Mouse (Mus musculus) liver, postnatal 0 days (tissue): ENCODE results near the gene Map2k2. TPM values are rescaled to one million over a fixed set of nuclear protein-coding genes. Genes with fewer than 3 reads are reported as not detected.
A peak's percentile ranks its signal among the peaks of the same experiment; 100 is the strongest.

Experiments used
- ATAC-seq: fragments of 200-750 bp; cut with Nextera tagmentation; 2 replicates; pipeline ENCODE4 v1.8.0; 2017; ENCODE audit warnings: mild to moderate bottlenecking, moderate library complexity
- DNase-seq: peaks from one replicate; pipeline ENCODE4 v3.0.0-alpha.2; 2016
- H3K27ac ChIP-seq: fragments of 300-500 bp; sonication (generic); 2 replicates; pipeline ENCODE4 v1.5.1; 2014; ENCODE audit warnings: antibody characterized with exemption, moderate library complexity, mild to moderate bottlenecking, low read depth
- H3K27me3 ChIP-seq: fragments of 300-500 bp; sonication (generic); 2 replicates; pipeline ENCODE4 v1.6.1; 2014; ENCODE audit warnings: low read length, control low read depth, mixed read lengths; ENCODE audit not compliant: insufficient read depth
- H3K36me3 ChIP-seq: fragments of 300-500 bp; sonication (generic); replicated peaks from 2 replicates; pipeline ENCODE4 v1.6.1; 2014; ENCODE audit warnings: mild to moderate bottlenecking, control low read depth, low read length, moderate library complexity, mixed read lengths; ENCODE audit not compliant: insufficient read depth
- H3K4me1 ChIP-seq: fragments of 300-500 bp; sonication (generic); 2 replicates; pipeline ENCODE4 v1.6.1; 2014; ENCODE audit warnings: antibody characterized with exemption, mild to moderate bottlenecking, control low read depth; ENCODE audit not compliant: insufficient read depth
- H3K4me2 ChIP-seq: fragments of 300-500 bp; sonication (generic); 2 replicates; pipeline ENCODE4 v1.6.1; 2014; ENCODE audit warnings: low read depth, mild to moderate bottlenecking, low read length, moderate library complexity, mixed read lengths
- H3K4me3 ChIP-seq: fragments of 300-500 bp; sonication (generic); 2 replicates; pipeline ENCODE4 v1.5.1; 2014; ENCODE audit warnings: low read depth, low read length
- H3K9ac ChIP-seq: fragments of 300-500 bp; sonication (generic); replicated peaks from 2 replicates; pipeline ENCODE4 v1.6.1; 2014; ENCODE audit warnings: mild to moderate bottlenecking, moderate library complexity
- H3K9me3 ChIP-seq: fragments of 300-500 bp; sonication (generic); 2 replicates; pipeline ENCODE4 v1.6.1; 2016; ENCODE audit warnings: mild to moderate bottlenecking, control low read depth, low read length, mixed read lengths
- CTCF ChIP-seq: sonication (generic); IDR thresholded peaks from 2 replicates; pipeline ENCODE4 v1.5.1; 2016; ENCODE audit warnings: antibody characterized with exemption, low read depth
- EP300 ChIP-seq: IDR thresholded peaks from 2 replicates; pipeline ENCODE4 v1.6.1; 2016; ENCODE audit warnings: antibody characterized with exemption, low read depth, mild to moderate bottlenecking
- WGBS: fragments of 180-500 bp; shearing (Covaris S2); extraction: QIAGEN DNeasy Blood & Tissue Kit; methylation state at CpG from one replicate; pipeline ENCODE4 v1.1.7; 2014; ENCODE audit not compliant: insufficient replicate concordance; 5-methylcytosine and 5-hydroxymethylcytosine counted together
- polyA plus RNA-seq: library from polyadenylated mRNA; unstranded; fragments of >200 nt; fragmentation: Nextera tagmentation; extraction: Ambion mirVana; gene quantifications from 2 replicates; pipeline ENCODE4 v1.2.1, GENCODE M21; 2015

The Map2k2 gene
- polyA plus RNA-seq, 1 experiment from 2014 or later = 93.9 TPM

GRCm38 (mm10) chr10:81068706-81069105, 37.0 kb upstream of the Map2k2 start:
- Histone ChIP-seq H3K9ac (no peak overlapping the region), H3K4me1 (peaks cover 9% of the 10 kb centered on the region), H3K4me2 (no peak overlapping the region), H3K36me3 (0 out of 2 replicates have a peak, but pooled peaks cover 4% of the 10 kb centered on the region), H3K27ac (no peak overlapping the region), H3K27me3 (no peaks in the 10 kb centered on the region), H3K4me3 (no peak overlapping the region), H3K9me3 (no peaks in the 10 kb centered on the region)
- ATAC-seq (no peak), DNase-seq (no peak)
- WGBS = 76% methylated on average over 5 of the region's 5 CpGs
- TF ChIP-seq CTCF (no peak), EP300 (no peak)

GRCm38 (mm10) chr10:81069836-81070235, 35.9 kb upstream of the Map2k2 start, which contains the start of gene Thop1:
TSS of gene Thop1 (plus strand) at chr10:81070035.
- TF ChIP-seq EP300 (no peak), CTCF (no peak)
- Histone ChIP-seq H3K4me2 (peak within 1 kb of the TSS; percentile 98), H3K36me3 (0 out of 2 replicates have a peak, but pooled peaks cover 4% of the 10 kb centered on the region), H3K9me3 (no peaks in the 10 kb centered on the region), H3K9ac (peak within 1 kb of the TSS; percentile 58), H3K4me3 (peak within 1 kb of the TSS; percentile 57), H3K27ac (no peak within 1 kb of the TSS), H3K27me3 (no peaks in the 10 kb centered on the region), H3K4me1 (peaks cover 9% of the 10 kb centered on the region)
- under 1% methylated on average over 35 of the region's 35 CpGs for WGBS
- DNase-seq = peak; percentile 98
- ATAC-seq = peak; percentile 94

- no peak overlapping the region for H3K4me3 ChIP-seq
- no peak overlapping the region for H3K9ac ChIP-seq
- DNase-seq = no peak
- TF ChIP-seq EP300 (no peak), CTCF (no peak)
- no peak overlapping the region for H3K27ac ChIP-seq
- peaks cover 9% of the 10 kb centered on the region for H3K4me1 ChIP-seq
- no peaks in the 10 kb centered on the region for H3K9me3 ChIP-seq
- ATAC-seq = no peak
- no peak overlapping the region for H3K4me2 ChIP-seq
- H3K36me3 ChIP-seq = 0 out of 2 replicates have a peak, but pooled peaks cover 4% of the 10 kb centered on the region
- 88% methylated on average over 8 of the region's 8 CpGs for WGBS
- no peaks in the 10 kb centered on the region for H3K27me3 ChIP-seq
Observed at GRCm38 (mm10) chr10:81072290-81072689, 33.4 kb upstream of the Map2k2 start.

DNA sequence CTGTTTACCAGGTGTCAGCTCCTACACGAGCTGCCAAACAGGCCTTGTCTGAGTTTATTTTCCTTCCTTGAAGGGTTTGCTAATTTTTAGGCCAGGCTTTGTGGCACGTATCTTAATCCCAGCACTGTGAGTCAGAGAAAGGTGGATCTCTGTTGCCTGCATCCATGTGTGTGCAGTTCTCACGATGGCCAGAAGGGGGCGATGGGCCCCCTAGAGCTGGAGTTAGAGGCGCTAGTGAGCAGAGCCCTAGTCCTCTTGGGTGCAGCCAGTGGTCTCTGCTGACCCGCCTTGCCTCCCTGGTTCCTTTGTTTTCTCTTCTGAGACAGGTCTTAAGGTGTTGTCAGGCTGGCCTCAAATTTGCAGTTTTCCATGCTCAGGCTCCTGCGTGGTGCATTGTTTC, 32.3 kb upstream of the Map2k2 start:
- Histone ChIP-seq H3K27ac (no peak overlapping the region), H3K4me2 (no peak overlapping the region), H3K36me3 (0 out of 2 replicates have a peak, but pooled peaks cover 6% of the 10 kb centered on the region), H3K9ac (no peak overlapping the region), H3K4me3 (no peak overlapping the region), H3K4me1 (peaks cover 9% of the 10 kb centered on the region), H3K27me3 (no peaks in the 10 kb centered on the region), H3K9me3 (no peaks in the 10 kb centered on the region)
- TF ChIP-seq CTCF (peak; percentile 81), EP300 (no peak)
- ATAC-seq (no peak), DNase-seq (peak; percentile 56)
- 64% methylated on average over 7 of the region's 7 CpGs for WGBS

DNA sequence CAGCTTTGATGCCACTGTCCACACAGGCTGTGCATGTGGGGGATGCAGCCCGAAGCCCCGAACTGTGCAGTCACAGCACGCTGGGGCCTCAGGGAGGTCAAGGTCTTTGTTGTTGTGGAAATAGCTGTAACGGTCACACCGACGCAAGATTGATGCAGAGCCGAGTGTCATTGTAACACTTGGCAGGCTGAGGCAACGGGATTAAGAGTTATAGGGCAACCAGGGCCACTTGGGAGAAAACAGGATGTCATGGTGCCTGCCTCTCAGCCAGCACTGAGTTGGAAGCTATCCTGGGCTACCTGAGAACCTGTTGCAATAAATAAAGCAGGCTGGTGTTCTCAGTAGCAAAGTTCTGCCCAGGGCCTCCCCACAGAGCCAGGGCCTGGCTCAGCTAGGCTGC, 30.0 kb upstream of the Map2k2 start:
- Histone ChIP-seq H3K4me2 (no peak overlapping the region), H3K4me3 (no peak overlapping the region), H3K9ac (no peak overlapping the region), H3K9me3 (no peaks in the 10 kb centered on the region), H3K4me1 (peaks cover 1% of the 10 kb centered on the region), H3K36me3 (peaks cover 10% of the 10 kb centered on the region; the same call in 1 of the 2 replicates), H3K27me3 (no peaks in the 10 kb centered on the region), H3K27ac (peak overlapping the region; percentile 66)
- no peak for TF ChIP-seq CTCF
- no peak for TF ChIP-seq EP300
- ATAC-seq (no peak), DNase-seq (no peak)
- 58% methylated on average over 8 of the region's 8 CpGs for WGBS

GRCm38 (mm10) chr10:81076356-81076755, 29.4 kb upstream of the Map2k2 start:
- Histone ChIP-seq H3K4me3 (no peak overlapping the region), H3K4me2 (no peak overlapping the region), H3K27me3 (no peaks in the 10 kb centered on the region), H3K4me1 (no peaks in the 10 kb centered on the region), H3K9ac (no peak overlapping the region), H3K27ac (peak overlapping the region; percentile 66), H3K36me3 (peaks cover 15% of the 10 kb centered on the region; the same call in 1 of the 2 replicates), H3K9me3 (no peaks in the 10 kb centered on the region)
- no peak for ATAC-seq
- TF ChIP-seq CTCF = no peak
- WGBS = 84% methylated on average over 1 of the region's 1 CpGs
- no peak for DNase-seq
